In genomic region chr6:101198943-101199298, GRCm38 (mm10) we compare ENCODE assay signal across 9 mouse cellular contexts.
DNase-seq lines count a peak whose midpoint lies in the region; ATAC-seq and TF ChIP-seq lines count a peak whose summit lies in the region.
"Had no signal": no experiment of that assay in that cellular context is flagged by ENCODE, and none has a peak within 500 bp of the region (broad histone marks: within the 10 kb centered on the region; RNA-seq: fewer than 3 reads in every experiment).

No protein-coding gene starts in this region.

- H3K4me2 ChIP-seq in embryonic facial prominence, embryonic 11.5 days (ENCODE audit: low read depth, low read length) = peak overlapping the region; percentile 48
- peak overlapping the region; percentile 89 for H3K4me2 ChIP-seq in hindbrain, embryonic 16.5 days (ENCODE audit: low read length)
- H3K4me2 ChIP-seq in neural tube, embryonic 15.5 days = peak overlapping the region; percentile 85

- no peaks in the 10 kb centered on the region for H3K9me3 ChIP-seq in embryonic facial prominence, embryonic 11.5 days (replicated peaks; ENCODE audit: control insufficient read depth, low read length)
- H3K9me3 ChIP-seq in hindbrain, embryonic 16.5 days (ENCODE audit: control insufficient read depth, low read length) = no peaks in the 10 kb centered on the region
- H3K9me3 ChIP-seq in neural tube, embryonic 15.5 days (replicated peaks) = no peaks in the 10 kb centered on the region

- H3K27ac ChIP-seq in layer of hippocampus, adult 2 months = 0 out of 2 replicates have a peak overlapping the region, but pooled peaks have one; percentile 8
- H3K27ac ChIP-seq in embryonic facial prominence, embryonic 11.5 days (replicated peaks; ENCODE audit: low read depth, low read length) = no peak overlapping the region
- peak overlapping the region; percentile 81 for H3K27ac ChIP-seq in hindbrain, embryonic 16.5 days (ENCODE audit: low read depth, low read length)
- H3K27ac ChIP-seq in neural tube, embryonic 15.5 days (replicated peaks) = peak overlapping the region; percentile 80

- peak overlapping the region; percentile 60 for H3K4me3 ChIP-seq in layer of hippocampus, adult 2 months
- peak overlapping the region; percentile 17 for H3K4me3 ChIP-seq in embryonic facial prominence, embryonic 11.5 days (ENCODE audit: low read depth, low read length)
- peak overlapping the region; percentile 51 for H3K4me3 ChIP-seq in hindbrain, embryonic 16.5 days (ENCODE audit: low read length)
- H3K4me3 ChIP-seq in neural tube, embryonic 15.5 days (replicated peaks) = peak overlapping the region; percentile 47

- H3K36me3 ChIP-seq in embryonic facial prominence, embryonic 11.5 days (replicated peaks; ENCODE audit: control insufficient read depth, insufficient read depth, low read depth, low read length) = no peaks in the 10 kb centered on the region
- no peaks in the 10 kb centered on the region for H3K36me3 ChIP-seq in hindbrain, embryonic 16.5 days (ENCODE audit: control insufficient read depth, insufficient read depth, low read length)
- H3K36me3 ChIP-seq in neural tube, embryonic 15.5 days = no peaks in the 10 kb centered on the region

- WGBS in embryonic facial prominence, embryonic 11.5 days = 13% methylated on average over 8 of the region's 8 CpGs
- WGBS in hindbrain, embryonic 16.5 days = under 1% methylated on average over 8 of the region's 8 CpGs
- WGBS in neural tube, embryonic 15.5 days = 0% methylated on average over 8 of the region's 8 CpGs

- H3K9ac ChIP-seq in embryonic facial prominence, embryonic 11.5 days (replicated peaks; ENCODE audit: low read length) = no peak overlapping the region
- H3K9ac ChIP-seq in hindbrain, embryonic 16.5 days (ENCODE audit: low read depth, low read length) = peak overlapping the region; percentile 61
- H3K9ac ChIP-seq in neural tube, embryonic 15.5 days (replicated peaks) = peak overlapping the region; percentile 47

- no peak for DNase-seq in layer of hippocampus, adult 2 months (ENCODE audit: low spot score in 2 of 2)
- DNase-seq in layer of hippocampus, postnatal 25 days (ENCODE audit: extremely low spot score in 1 of 2, low spot score in 1 of 2) = no peak
- DNase-seq in embryonic facial prominence, embryonic 11.5 days (ENCODE audit: low spot score) = no peak
- no peak for DNase-seq in thymus, postnatal 10 days (ENCODE audit: low spot score in 2 of 2)
- no peak for DNase-seq in gastrocnemius, postnatal 14 days

- ATAC-seq in embryonic facial prominence, embryonic 11.5 days (replicated peaks; ENCODE audit: insufficient number of reproducible peaks, low FRiP score, low TSS enrichment, low read depth) = no peak
- peak; percentile 67 for ATAC-seq in hindbrain, embryonic 16.5 days
- ATAC-seq in neural tube, embryonic 15.5 days (ENCODE audit: low FRiP score) = peak; percentile 74
- ATAC-seq in erythroblast, adult 5-6 weeks (replicated peaks; ENCODE audit: low FRiP score, poor library complexity, severe bottlenecking) = no peak
- ATAC-seq: Patski had no signal

- H3K4me1 ChIP-seq in embryonic facial prominence, embryonic 11.5 days (ENCODE audit: control insufficient read depth, insufficient read depth, low read length) = no peaks in the 10 kb centered on the region
- H3K4me1 ChIP-seq in hindbrain, embryonic 16.5 days (ENCODE audit: control insufficient read depth, insufficient read depth, low read depth, low read length) = peaks cover 16% of the 10 kb centered on the region
- H3K4me1 ChIP-seq in neural tube, embryonic 15.5 days = peaks cover 52% of the 10 kb centered on the region

- no peaks in the 10 kb centered on the region for H3K27me3 ChIP-seq in embryonic facial prominence, embryonic 11.5 days (ENCODE audit: control insufficient read depth, insufficient read depth, low read length)
- H3K27me3 ChIP-seq in hindbrain, embryonic 16.5 days (replicated peaks; ENCODE audit: control insufficient read depth, insufficient read depth, low read length) = no peaks in the 10 kb centered on the region
- H3K27me3 ChIP-seq in neural tube, embryonic 15.5 days (replicated peaks) = no peaks in the 10 kb centered on the region

- intact Hi-C loops in gastrocnemius, postnatal 14 days (cut with DNase I; ENCODE audit: low total_unique reads) = loop anchor here (5.0 kb wide), 1 partner anchor 317 kb away; no protein-coding TSS in a partner anchor

- no peak for TF ChIP-seq CTCF in layer of hippocampus, adult 2 months (conservative IDR thresholded peaks at IDR 0.05)

Comparison
In these comparisons a context has a peak if more than half of its experiments do, and no peak if none do; other contexts are left out.
1. ATAC-seq: peak in hindbrain, embryonic 16.5 days (single experiment) and neural tube, embryonic 15.5 days (single experiment); none in embryonic facial prominence, embryonic 11.5 days (single experiment) and erythroblast, adult 5-6 weeks (single experiment).
2. Peak in every context shown above with its lines, with median percentiles within 50 percentile points of each other: H3K4me3 ChIP-seq and H3K4me2 ChIP-seq.